Mouse (Mus musculus) small intestine, adult 2 months (tissue): ENCODE measurements around the gene Mon1b.

Experiments
- CTCF ChIP-seq: fragments of 200-500 bp; IDR thresholded peaks from 2 replicates; pipeline ENCODE4 v1.5.1; 2012; ENCODE audit warnings: low read depth, mild to moderate bottlenecking, control low read depth, inconsistent platforms, low read length, moderate library complexity, mixed read lengths; ENCODE audit not compliant: insufficient replicate concordance, insufficient read length; ENCODE audit errors: extremely low read depth
- POLR2A ChIP-seq: fragments of 200-500 bp; IDR thresholded peaks from 2 replicates; pipeline ENCODE4 v1.6.1; 2012; ENCODE audit warnings: low read depth, mild to moderate bottlenecking, control low read depth, inconsistent platforms, low read length, moderate library complexity

DNA sequence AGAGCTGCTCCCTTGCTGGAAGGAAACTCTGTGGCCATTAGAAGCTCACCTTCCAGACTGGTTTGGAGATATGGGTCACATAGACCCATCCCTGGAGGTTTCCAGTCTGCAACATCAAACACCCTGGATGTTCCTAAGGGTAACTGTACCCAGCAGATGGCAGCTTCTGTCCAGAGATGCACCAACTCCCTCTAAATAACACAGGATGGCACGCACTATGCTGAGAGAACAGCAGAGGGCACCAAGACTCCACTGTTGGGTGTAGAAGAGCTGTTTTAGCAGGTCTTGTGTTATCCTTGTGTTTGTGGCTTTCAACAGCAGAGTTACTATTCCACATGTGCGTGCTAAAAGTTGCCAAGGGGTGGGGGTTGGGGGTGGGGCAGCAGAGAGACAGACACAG is 29.2 kb downstream of the Mon1b start:
- TF ChIP-seq CTCF = peak; percentile 27; the same call in 1 of the 2 replicates
- no peak for TF ChIP-seq POLR2A
